Mouse (Mus musculus) kidney, adult 9 months (tissue): ENCODE results near the gene Vmn1r127.
"Not testable (repeated sequence)": the region's sequence is repeated elsewhere in the genome, so short reads cannot be mapped to it uniquely, and the experiment has no call there.

Experiments used
- DNase-seq: peaks from one replicate; pipeline ENCODE4 v3.0.0; 2022

Gene Vmn1r127

DNA sequence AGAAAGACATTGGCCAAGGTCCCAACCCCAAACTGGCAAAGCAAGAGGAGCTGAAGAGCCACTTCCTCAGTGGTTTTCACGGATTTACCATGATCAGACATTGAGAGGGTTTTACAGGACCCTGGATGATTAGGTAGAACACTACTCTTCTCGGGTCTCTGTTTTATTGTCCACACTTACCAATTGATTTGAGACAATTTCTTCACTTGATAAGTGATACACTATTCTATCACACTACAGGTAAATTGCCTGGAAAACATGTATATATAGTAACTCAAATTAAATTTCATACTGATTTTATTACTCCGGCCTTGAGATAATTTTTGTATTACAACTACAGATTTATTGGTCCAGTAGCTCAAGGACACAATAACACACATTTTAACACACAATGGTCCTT lies at the start of gene Vmn1r127:
Gene Vmn1r127 (minus strand): TSS at position 101 of the 400 bp plus-strand sequence.
- DNase-seq: not testable (repeated sequence)

DNA sequence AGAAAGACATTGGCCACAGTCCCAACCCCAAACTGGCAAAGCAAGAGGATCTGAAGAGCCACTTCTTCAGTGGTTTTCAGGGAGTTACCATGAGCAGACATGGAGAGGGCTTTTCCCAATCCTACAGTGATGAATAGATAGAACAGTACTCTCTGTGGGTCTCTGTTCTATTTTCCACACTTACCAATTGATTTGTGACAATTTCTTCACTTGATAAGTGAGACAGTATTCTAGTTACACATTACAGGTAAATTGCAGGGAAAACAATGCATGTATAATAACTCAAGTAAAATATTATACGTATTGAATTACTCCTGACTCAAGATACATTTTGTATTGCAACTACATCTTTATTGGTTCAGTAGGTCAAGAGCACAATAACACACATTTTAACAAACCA lies 41.5 kb upstream of the Vmn1r127 start, which contains the start of gene Vmn1r129:
Gene Vmn1r129 (minus strand): TSS at position 101 of the 400 bp plus-strand sequence.
- not testable (repeated sequence) for DNase-seq

DNA sequence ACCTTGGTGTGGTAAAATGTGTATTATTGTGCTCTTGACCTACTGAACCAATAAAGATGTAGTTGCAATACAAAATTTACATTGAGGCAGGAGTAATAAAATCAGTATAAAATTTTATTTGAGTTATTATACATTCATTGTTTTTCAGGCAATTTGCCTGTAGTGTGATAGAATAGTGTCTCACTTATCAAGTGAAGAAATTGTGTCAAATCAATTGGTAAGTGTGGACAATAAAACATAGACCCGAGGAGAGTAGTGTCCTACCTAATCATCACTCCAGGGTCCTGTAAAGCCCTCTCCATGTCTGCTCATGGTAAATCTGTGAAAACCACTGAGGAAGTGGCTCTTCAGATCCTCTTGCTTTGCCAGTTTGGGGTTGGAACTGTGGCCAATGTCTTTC lies 29.4 kb upstream of the Vmn1r127 start, which contains the start of gene Vmn1r128:
Gene Vmn1r128 (plus strand): TSS at position 301 of the 400 bp plus-strand sequence.
- not testable (repeated sequence) for DNase-seq

DNA sequence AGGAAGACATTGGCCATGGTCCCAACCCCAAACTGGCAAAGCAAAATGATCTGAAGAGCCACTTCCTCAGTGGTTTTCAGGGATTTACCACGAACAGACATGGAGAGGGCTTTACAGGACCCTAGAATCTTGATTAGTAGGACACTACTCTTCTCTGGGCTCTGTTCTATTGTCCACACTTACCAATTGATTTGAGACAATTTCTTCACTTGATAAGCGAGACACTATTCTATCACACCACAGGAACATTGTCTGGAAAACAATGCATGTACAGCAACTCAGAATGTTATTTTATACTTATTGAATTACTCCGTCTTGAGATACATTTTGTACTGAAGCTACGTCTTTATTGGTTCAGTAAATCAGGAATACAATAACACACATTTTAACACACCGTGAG lies 18.3 kb downstream of the Vmn1r127 start, which contains the start of gene Vmn1r126:
Gene Vmn1r126 (minus strand): TSS at position 101 of the 400 bp plus-strand sequence.
- DNase-seq: not testable (repeated sequence)

GRCm38 (mm10) chr7:21271879-21272278 lies 47.8 kb downstream of the Vmn1r127 start, which contains the start of gene Vmn1r125:
Gene Vmn1r125, plus strand, starts transcription at chr7:21272179.
- not testable (repeated sequence) for DNase-seq
